Mouse (Mus musculus) kidney, postnatal 14 days (tissue): ENCODE results near the gene Gm14459.
"Not testable (repeated sequence)": the region's sequence is repeated elsewhere in the genome, so short reads cannot be mapped to it uniquely, and the experiment has no call there.

Experiments
- DNase-seq: peaks from one replicate; pipeline ENCODE4 v3.0.0; 2022; ENCODE audit warnings: mixed read lengths

The Gm14459 gene

GRCm38 (mm10) chrX:8524854-8525253 is at the start of gene Gm14459:
Gene Gm14459, minus strand, starts transcription at chrX:8524954.
- no peak for DNase-seq

- DNase-seq = not testable (repeated sequence)
These were observed 23.4 kb upstream of the Gm14459 start, which contains the start of gene Ssxb6 for GRCm38 (mm10) chrX:8548155-8548554. Gene Ssxb6, minus strand, starts transcription at chrX:8548255.
